Mouse (Mus musculus) lung, postnatal 0 days (tissue): ENCODE data around the gene Kiz.

Experiments used
- CTCF ChIP-seq: IDR thresholded peaks from 2 replicates; pipeline ENCODE4 v1.5.1; 2016; ENCODE audit warnings: antibody characterized with exemption, mild to moderate bottlenecking
- EP300 ChIP-seq: IDR thresholded peaks from 2 replicates; pipeline ENCODE4 v1.6.1; 2016; ENCODE audit warnings: antibody characterized with exemption, mild to moderate bottlenecking, control low read depth

DNA sequence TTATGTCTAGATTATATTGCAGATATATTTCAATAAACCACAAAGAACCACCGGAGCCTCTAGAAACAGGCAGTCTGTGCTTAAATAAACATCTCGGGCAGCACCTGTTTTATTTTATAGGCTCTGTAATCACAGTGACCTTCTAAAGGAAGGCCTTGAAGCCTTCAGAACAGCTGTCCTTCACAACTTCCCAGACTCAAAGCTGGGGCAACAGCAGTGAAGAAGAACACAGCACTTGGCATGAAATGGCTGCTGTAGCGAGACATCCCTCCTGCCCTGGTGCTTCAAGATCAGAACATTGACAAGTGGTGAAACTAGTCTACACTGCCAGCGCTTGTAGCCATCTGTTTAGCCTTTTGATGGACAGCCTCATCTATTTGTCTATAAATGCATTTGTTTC, 70.2 kb downstream of the Kiz start:
- TF ChIP-seq CTCF (no peak), EP300 (no peak)
